Mouse (Mus musculus) thymus, adult 2 months (tissue): ENCODE measurements around the gene Ptprg.

ENCODE experiments used
- CTCF ChIP-seq: fragments of 200-500 bp; IDR thresholded peaks from 2 replicates; pipeline ENCODE4 v1.5.1; 2012; ENCODE audit warnings: mild to moderate bottlenecking, control low read depth, low read length, moderate library complexity, borderline replicate concordance; ENCODE audit not compliant: control insufficient read depth, poor library complexity, insufficient read depth; ENCODE audit errors: extremely low read depth
- POLR2A ChIP-seq: fragments of 200-500 bp; IDR thresholded peaks from 2 replicates; pipeline ENCODE4 v1.6.1; 2012; ENCODE audit warnings: mild to moderate bottlenecking, low read length, control low read depth, moderate library complexity; ENCODE audit not compliant: control insufficient read depth, poor library complexity, insufficient read depth; ENCODE audit errors: extremely low read depth

GRCm38 (mm10) chr14:11670847-11671246 is 117.5 kb downstream of the Ptprg start:
- TF ChIP-seq CTCF (no peak), POLR2A (no peak)
